Mouse (Mus musculus): ENCODE measurements at regions not wholly inside any gene's neighbourhood (a gene's known extent, or its start where the extent isn't known, plus 50 kb on each side); places are given as distances from the start of the nearest gene placed in this dataset.

- no peaks in the 10 kb centered on the region for H3K36me3 ChIP-seq (ENCODE audit: insufficient read depth, low read length)
- no peaks in the 10 kb centered on the region for H3K9me3 ChIP-seq (replicated peaks; ENCODE audit: low read length)
- H3K4me1 ChIP-seq (replicated peaks; ENCODE audit: insufficient read depth, low read length) = no peaks in the 10 kb centered on the region
- ATAC-seq (replicated peaks; ENCODE audit: low FRiP score, low read depth) (no peak), DNase-seq (ENCODE audit: low spot score) (no peak)
- no peak overlapping the region for H3K9ac ChIP-seq (ENCODE audit: low read depth, low read length)
- no peak overlapping the region for H3K4me2 ChIP-seq (ENCODE audit: low read length)
- no peaks in the 10 kb centered on the region for H3K27me3 ChIP-seq (ENCODE audit: insufficient read depth, low read length)
- TF ChIP-seq CTCF (IDR thresholded peaks at IDR 0.05; ENCODE audit: low read depth) = no peak
- H3K27ac ChIP-seq = no peak overlapping the region
- H3K4me3 ChIP-seq (replicated peaks; ENCODE audit: low read depth, low read length) = no peak overlapping the region
- WGBS = 91% methylated on average over 1 of the region's 1 CpGs
These were observed 52.1 kb upstream of the Rab11fip2 start for GRCm38 (mm10) chr19:59995557-59995956.
